Mouse (Mus musculus) lung, postnatal 0 days (tissue): ENCODE measurements around the gene Taldo1.

ENCODE experiments used
- CTCF ChIP-seq: IDR thresholded peaks from 2 replicates; pipeline ENCODE4 v1.5.1; 2016; ENCODE audit warnings: antibody characterized with exemption, mild to moderate bottlenecking
- EP300 ChIP-seq: IDR thresholded peaks from 2 replicates; pipeline ENCODE4 v1.6.1; 2016; ENCODE audit warnings: antibody characterized with exemption, mild to moderate bottlenecking, control low read depth

DNA sequence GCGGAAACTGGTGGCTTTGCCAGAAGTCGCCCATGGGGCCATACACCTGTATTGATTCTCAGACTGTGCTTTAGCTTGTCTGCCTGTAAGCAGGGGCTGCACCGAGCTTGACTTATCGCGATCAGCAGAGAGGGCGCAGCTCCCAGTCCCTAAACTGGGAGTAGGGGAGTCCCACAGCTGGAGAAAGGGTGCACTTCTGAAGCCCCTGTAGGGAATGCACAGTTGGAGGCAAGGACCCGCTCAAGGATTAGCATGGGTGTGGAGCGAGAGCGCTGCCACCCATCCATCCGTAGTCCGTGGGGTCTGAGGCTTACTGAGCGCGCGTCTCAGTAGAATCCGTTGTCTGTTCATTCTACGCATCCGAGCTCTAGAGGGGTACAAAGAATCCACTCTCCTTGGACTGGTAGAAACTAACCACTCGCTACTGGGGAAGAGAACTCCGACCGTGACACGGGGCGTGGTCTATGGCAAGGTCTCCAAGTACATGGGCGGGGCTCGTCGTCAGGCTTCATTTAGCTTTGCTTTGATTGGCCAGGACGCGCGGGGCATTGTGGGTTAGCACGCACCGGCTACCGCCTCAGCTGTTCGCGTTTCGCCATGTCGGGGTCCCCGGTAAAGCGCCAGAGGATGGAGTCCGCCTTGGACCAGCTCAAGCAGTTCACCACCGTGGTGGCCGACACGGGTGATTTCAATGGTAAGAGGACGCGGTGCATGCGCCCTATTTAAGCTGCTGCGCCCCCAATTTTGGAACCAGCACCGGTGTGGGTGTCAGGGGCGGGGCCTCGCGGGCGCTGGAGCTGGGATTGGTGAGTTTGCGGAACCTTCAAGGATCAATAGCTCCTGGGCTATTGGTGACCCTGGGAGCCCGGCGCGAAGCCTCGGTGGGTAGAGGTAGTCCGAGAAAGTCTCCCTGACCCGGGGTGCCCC lies at the start of gene Taldo1:
- TF ChIP-seq CTCF (no peak), EP300 (no peak)
